Mouse (Mus musculus) midbrain, embryonic 14.5 days (tissue): ENCODE results near the gene Tigar. TPM values are rescaled to one million over a fixed set of nuclear protein-coding genes. Genes with fewer than 3 reads are reported as not detected.
A peak's percentile ranks its signal among the peaks of the same experiment; 100 is the strongest.

Experiments
- ATAC-seq: fragments of 200-750 bp; cut with Nextera tagmentation; 2 replicates; pipeline ENCODE4 v1.8.0; 2017; ENCODE audit warnings: moderate number of reproducible peaks, moderate library complexity; ENCODE audit not compliant: low FRiP score, low TSS enrichment
- DNase-seq: peaks from one replicate; pipeline ENCODE4 v3.0.0-alpha.2; 2015
- H3K27ac ChIP-seq: fragments of 300-500 bp; sonication (generic); replicated peaks from 2 replicates; pipeline ENCODE4 v1.5.1; 2014; ENCODE audit warnings: mild to moderate bottlenecking, low read depth, low read length, moderate library complexity
- H3K27me3 ChIP-seq: fragments of 300-500 bp; sonication (generic); 2 replicates; pipeline ENCODE4 v1.6.1; 2014; ENCODE audit warnings: low read length, control low read depth, mixed read lengths; ENCODE audit not compliant: control insufficient read depth, insufficient read depth
- H3K36me3 ChIP-seq: fragments of 300-500 bp; sonication (generic); 2 replicates; pipeline ENCODE4 v1.6.1; 2014; ENCODE audit warnings: low read length, control low read depth; ENCODE audit not compliant: control insufficient read depth, insufficient read depth
- H3K4me1 ChIP-seq: fragments of 300-500 bp; sonication (generic); 2 replicates; pipeline ENCODE4 v1.6.1; 2014; ENCODE audit warnings: mild to moderate bottlenecking, antibody characterized with exemption, low read length, control low read depth; ENCODE audit not compliant: control insufficient read depth, insufficient read depth
- H3K4me2 ChIP-seq: fragments of 300-500 bp; sonication (generic); 2 replicates; pipeline ENCODE4 v1.6.1; 2014; ENCODE audit warnings: mild to moderate bottlenecking, low read length, moderate library complexity
- H3K4me3 ChIP-seq: fragments of 300-500 bp; sonication (generic); replicated peaks from 2 replicates; pipeline ENCODE4 v1.5.1; 2014; ENCODE audit warnings: low read depth, low read length
- H3K9ac ChIP-seq: fragments of 300-500 bp; sonication (generic); replicated peaks from 2 replicates; pipeline ENCODE4 v1.6.1; 2014; ENCODE audit warnings: mild to moderate bottlenecking, low read length, moderate library complexity
- H3K9me3 ChIP-seq: fragments of 300-500 bp; sonication (generic); 2 replicates; pipeline ENCODE4 v1.6.1; 2016; ENCODE audit warnings: low read length, control low read depth, mixed read lengths; ENCODE audit not compliant: control insufficient read depth
- WGBS: fragments of 180-500 bp; shearing (Covaris S2); extraction: QIAGEN DNeasy Blood & Tissue Kit; methylation state at CpG from one replicate; pipeline ENCODE4 v1.1.7; 2014; 5-methylcytosine and 5-hydroxymethylcytosine counted together
- polyA plus RNA-seq: library from polyadenylated mRNA; unstranded; fragments of >200 nt; fragmentation: Nextera tagmentation; extraction: Ambion mirVana; gene quantifications from 2 replicates; pipeline ENCODE4 v1.2.1, GENCODE M21; 2014

Tigar gene
- polyA plus RNA-seq, result 5.0 and 6.5 TPM in 2 replicates

DNA sequence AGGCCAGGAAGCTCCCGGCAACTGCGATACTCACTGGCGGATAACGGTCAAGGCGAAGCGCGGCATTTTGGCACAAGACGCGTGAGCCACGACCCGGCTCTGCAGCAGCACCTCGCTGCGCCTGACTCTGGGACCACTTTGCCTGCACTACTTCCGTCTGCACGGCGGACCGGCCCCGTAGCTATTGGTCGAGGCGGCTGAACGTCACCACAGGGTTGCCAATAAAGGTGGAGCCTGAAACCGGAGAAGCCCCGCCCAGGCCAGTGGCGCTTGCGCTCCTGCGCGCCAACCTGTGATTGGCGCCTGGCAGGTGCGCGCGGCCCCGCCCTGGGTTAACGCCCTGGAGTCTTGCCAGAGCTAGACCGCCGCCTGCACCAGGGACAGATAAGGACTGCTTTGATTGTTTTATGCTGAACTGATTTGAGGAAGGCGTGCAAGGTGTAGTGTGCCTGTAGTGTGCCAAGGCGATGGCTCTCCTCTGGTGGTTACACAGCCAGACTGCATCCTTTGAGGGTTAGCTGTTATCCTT, at the start of gene Tigar:
Gene Tigar, minus strand, starts transcription at position 156 of the 529 bp plus-strand sequence.
- Histone ChIP-seq H3K27me3 (no peaks in the 10 kb centered on the region), H3K27ac (peak within 1 kb of the TSS; percentile 22; the same call in 1 of the 2 replicates), H3K4me3 (peak within 1 kb of the TSS; percentile 64), H3K4me1 (peaks cover 7% of the 10 kb centered on the region; the same call in 1 of the 2 replicates), H3K4me2 (peak within 1 kb of the TSS; percentile 93), H3K36me3 (no peaks in the 10 kb centered on the region), H3K9me3 (no peaks in the 10 kb centered on the region), H3K9ac (peak within 1 kb of the TSS; percentile 59)
- under 1% methylated on average over 37 of the region's 37 CpGs for WGBS
- ATAC-seq (peak; percentile 99), DNase-seq (peak; percentile 97)

GRCm38 (mm10) chr6:127157321-127157720, 48.0 kb upstream of the Tigar start:
- Histone ChIP-seq H3K9me3 (no peaks in the 10 kb centered on the region), H3K9ac (no peak overlapping the region), H3K4me1 (peaks cover 27% of the 10 kb centered on the region), H3K4me3 (no peak overlapping the region), H3K36me3 (no peaks in the 10 kb centered on the region), H3K4me2 (no peak overlapping the region), H3K27me3 (peaks cover 37% of the 10 kb centered on the region), H3K27ac (no peak overlapping the region)
- 59% methylated on average over 1 of the region's 1 CpGs for WGBS
- DNase-seq (no peak), ATAC-seq (no peak)

DNA sequence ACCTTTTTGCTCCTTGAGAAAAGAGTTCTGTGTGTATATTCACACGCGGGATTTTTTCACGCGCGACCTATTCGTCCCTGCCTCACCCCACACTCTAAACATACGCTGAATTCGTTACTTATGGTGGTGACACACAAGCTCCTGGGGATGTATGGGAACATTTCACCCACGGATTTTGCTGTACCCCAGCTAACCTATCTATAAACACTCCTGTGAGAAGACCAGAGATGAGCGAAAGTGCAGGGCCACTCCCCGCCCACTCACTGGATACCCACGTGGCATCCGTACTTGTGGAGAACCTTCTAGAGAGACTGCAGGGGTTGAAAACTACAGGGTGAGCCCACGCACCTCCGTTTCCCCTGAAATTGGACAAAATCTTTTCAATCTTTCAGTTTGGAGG, 46.1 kb upstream of the Tigar start:
- H3K4me2 ChIP-seq, result peak overlapping the region; percentile 95
- DNase-seq (peak; percentile 43), ATAC-seq (no peak)
- H3K36me3 ChIP-seq, result no peaks in the 10 kb centered on the region
- no peak overlapping the region for H3K9ac ChIP-seq
- WGBS, result 2% methylated on average over 15 of the region's 15 CpGs
- H3K4me1 ChIP-seq, result peaks cover 39% of the 10 kb centered on the region
- H3K9me3 ChIP-seq, result no peaks in the 10 kb centered on the region
- H3K27ac ChIP-seq, result no peak overlapping the region
- peaks cover 47% of the 10 kb centered on the region for H3K27me3 ChIP-seq
- peak overlapping the region; percentile 47 for H3K4me3 ChIP-seq

GRCm38 (mm10) chr6:127154708-127155268, 45.4 kb upstream of the Tigar start:
- H3K36me3 ChIP-seq, result no peaks in the 10 kb centered on the region
- ATAC-seq (no peak), DNase-seq (peak; percentile 73)
- H3K4me3 ChIP-seq, result peak overlapping the region; percentile 47
- no peak overlapping the region for H3K27ac ChIP-seq
- H3K27me3 ChIP-seq, result peaks cover 47% of the 10 kb centered on the region
- H3K4me1 ChIP-seq, result peaks cover 46% of the 10 kb centered on the region
- peak overlapping the region; percentile 95 for H3K4me2 ChIP-seq
- WGBS, result under 1% methylated on average over 34 of the region's 34 CpGs
- no peak overlapping the region; the same call in 1 of the 2 replicates for H3K9ac ChIP-seq
- H3K9me3 ChIP-seq, result no peaks in the 10 kb centered on the region

DNA sequence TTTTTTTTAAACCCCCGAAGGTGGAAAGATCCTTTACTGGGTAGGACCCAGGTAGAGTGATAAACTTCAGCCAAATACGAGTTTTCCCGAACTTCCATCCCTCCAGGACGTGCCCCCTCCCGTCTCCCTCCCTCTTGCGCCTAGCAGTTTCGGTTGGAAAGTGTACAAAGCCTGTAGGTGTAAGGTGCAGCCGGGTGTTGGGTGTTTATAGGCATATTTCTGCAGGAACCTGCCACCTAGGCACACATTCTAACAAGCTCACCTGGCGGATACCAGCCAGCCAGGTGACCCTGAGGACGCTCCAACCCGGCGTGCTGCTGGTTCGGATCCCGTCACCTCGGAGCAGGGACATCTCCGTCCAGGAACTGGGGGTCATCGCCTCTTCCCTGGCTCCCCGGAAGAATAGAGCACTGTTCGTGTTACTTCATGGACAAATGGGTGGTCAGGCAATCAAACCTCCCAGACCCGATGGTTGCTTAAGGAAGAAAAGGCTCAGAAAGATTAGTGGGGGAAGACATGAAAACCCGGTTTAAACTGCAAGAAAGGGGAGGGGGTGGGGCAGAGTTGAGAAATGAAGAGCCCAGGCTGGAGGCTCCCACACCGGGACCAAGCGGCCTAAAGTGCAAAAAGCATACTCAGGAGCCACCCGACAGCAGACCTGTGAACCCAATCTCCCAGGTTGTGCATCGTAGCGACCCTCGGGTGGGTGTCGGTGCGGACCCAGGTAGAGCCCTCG, 44.8 kb upstream of the Tigar start:
- H3K9me3 ChIP-seq, result no peaks in the 10 kb centered on the region
- H3K9ac ChIP-seq, result no peak overlapping the region
- peaks cover 49% of the 10 kb centered on the region for H3K4me1 ChIP-seq
- no peaks in the 10 kb centered on the region for H3K36me3 ChIP-seq
- under 1% methylated on average over 30 of the region's 30 CpGs for WGBS
- peaks cover 47% of the 10 kb centered on the region for H3K27me3 ChIP-seq
- peak overlapping the region; percentile 47 for H3K4me3 ChIP-seq
- peak; percentile 36 for DNase-seq
- no peak overlapping the region for H3K27ac ChIP-seq
- ATAC-seq, result no peak
- H3K4me2 ChIP-seq, result peak overlapping the region; percentile 95

GRCm38 (mm10) chr6:127153296-127153800, 44.0 kb upstream of the Tigar start:
- Histone ChIP-seq H3K9ac (no peak overlapping the region), H3K27me3 (peaks cover 53% of the 10 kb centered on the region), H3K4me3 (peak overlapping the region; percentile 47; the same call in 1 of the 2 replicates), H3K36me3 (no peaks in the 10 kb centered on the region), H3K9me3 (no peaks in the 10 kb centered on the region), H3K4me2 (peak overlapping the region; percentile 95), H3K4me1 (peaks cover 49% of the 10 kb centered on the region), H3K27ac (no peak overlapping the region)
- peak; percentile 49 for DNase-seq
- under 1% methylated on average over 25 of the region's 28 CpGs for WGBS
- 0 out of 2 replicates have a peak, but pooled peaks have one; percentile 25 for ATAC-seq

DNA sequence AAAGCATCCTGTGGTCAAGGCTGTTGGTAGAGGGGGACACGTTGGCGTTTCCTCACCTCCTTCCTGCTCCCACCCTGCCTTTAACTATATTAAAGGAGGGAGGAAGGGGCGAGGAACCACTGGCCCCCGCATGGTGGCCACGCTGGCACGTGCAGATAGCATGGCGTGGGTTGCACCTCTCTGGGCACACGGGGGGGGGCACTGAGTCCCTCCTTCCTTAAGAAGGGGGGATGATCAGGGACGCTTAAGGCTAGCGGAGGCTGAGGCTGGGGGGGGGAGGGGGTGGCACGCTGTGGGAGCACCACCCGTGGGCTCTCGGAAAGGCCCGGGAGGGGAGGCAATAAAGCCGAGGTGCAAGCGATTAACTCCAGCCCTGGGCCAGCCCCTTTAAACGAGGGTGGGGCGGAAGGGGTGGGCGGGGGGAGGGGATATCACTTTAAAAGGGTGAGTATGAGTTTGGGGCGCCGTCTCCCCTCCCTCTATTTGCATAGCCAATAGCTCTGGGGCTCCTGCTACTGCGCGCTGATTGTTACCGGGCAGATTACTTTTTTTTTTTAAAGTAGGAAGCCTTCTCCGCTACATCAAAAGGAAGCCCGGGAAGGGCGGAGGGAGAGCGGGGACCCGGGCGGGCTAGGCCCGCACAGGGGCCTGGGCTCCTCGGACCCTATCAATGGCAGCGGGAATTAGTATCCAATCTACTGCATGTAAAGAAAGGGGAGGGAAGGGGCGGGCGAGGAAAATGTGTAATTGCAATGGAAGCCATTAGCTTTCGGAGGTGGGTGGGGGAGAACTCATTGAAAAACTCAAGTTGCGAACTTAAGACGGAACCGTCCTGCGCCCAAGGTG, 43.0 kb upstream of the Tigar start, which contains the start of gene Ccnd2:
Gene Ccnd2, minus strand, starts transcription at position 88 of the 846 bp plus-strand sequence.
- Histone ChIP-seq H3K36me3 (no peaks in the 10 kb centered on the region), H3K9ac (peak within 1 kb of the TSS; percentile 43), H3K27ac (peak within 1 kb of the TSS; percentile 49), H3K4me2 (peak within 1 kb of the TSS; percentile 95), H3K4me3 (peak within 1 kb of the TSS; percentile 47), H3K27me3 (peaks cover 58% of the 10 kb centered on the region), H3K4me1 (peaks cover 51% of the 10 kb centered on the region), H3K9me3 (no peaks in the 10 kb centered on the region)
- WGBS, result under 1% methylated on average over 40 of the region's 40 CpGs
- peak; percentile 61 for ATAC-seq
- DNase-seq, result peak; percentile 79

DNA sequence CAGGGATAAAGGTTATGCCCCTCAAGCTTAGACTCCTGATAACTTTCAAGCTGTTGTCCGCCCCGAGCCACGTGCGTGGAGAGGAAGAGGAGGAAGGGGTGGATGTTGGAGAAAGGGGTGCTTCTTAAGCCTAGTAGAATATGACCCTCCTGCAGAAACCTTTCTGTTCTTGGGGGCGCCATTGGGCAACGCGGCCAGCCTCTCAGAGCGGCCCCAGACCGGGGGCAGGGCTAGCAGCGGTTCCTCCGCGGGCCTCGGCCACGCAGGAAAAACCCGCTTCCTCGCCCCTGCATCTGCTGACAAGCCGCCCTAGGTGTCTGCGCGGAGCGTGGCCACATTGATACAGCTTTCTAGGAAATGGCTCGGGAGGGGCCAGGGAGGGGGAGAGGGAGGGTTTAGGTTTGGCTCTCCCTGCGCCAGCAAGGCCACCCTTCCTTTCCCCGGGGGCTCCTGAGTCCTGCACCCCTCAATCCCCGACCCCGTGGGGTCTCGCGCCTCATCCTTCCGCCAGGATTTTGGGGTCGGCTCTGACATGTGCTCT, 42.3 kb upstream of the Tigar start:
- peak overlapping the region; percentile 95 for H3K4me2 ChIP-seq
- peak; percentile 16 for ATAC-seq
- WGBS, result 0% methylated on average over 29 of the region's 29 CpGs

More for the DNA sequence above, 42.3 kb upstream of the Tigar start:
- DNase-seq, result peak; percentile 66
- Histone ChIP-seq H3K4me1 (peaks cover 51% of the 10 kb centered on the region), H3K36me3 (no peaks in the 10 kb centered on the region), H3K27me3 (peaks cover 54% of the 10 kb centered on the region), H3K9me3 (no peaks in the 10 kb centered on the region), H3K27ac (peak overlapping the region; percentile 49), H3K4me3 (peak overlapping the region; percentile 47), H3K9ac (peak overlapping the region; percentile 43)
